Mouse (Mus musculus): ENCODE measurements around the gene Mllt3. TPM values are rescaled to one million over a fixed set of nuclear protein-coding genes. Genes with fewer than 3 reads are reported as not detected.

Gene Mllt3
- polyA plus RNA-seq, 1 experiment from 2014 or later = 45.4 TPM

- Histone ChIP-seq H3K4me3 (no peak overlapping the region), H3K36me3 (peaks cover 7% of the 10 kb centered on the region), H3K4me1 (replicated peaks) (peaks cover 7% of the 10 kb centered on the region; the same call in 1 of the 2 replicates), H3K27me3 (ENCODE audit: insufficient read depth, poor library complexity, severe bottlenecking) (no peaks in the 10 kb centered on the region), H3K9me3 (no peaks in the 10 kb centered on the region), H3K27ac (no peak overlapping the region)
- WGBS = 92% methylated on average over 8 of the region's 8 CpGs
- DNase-seq (ENCODE audit: low spot score) = no peak
Measured at GRCm38 (mm10) chr4:87930356-87931245, 102.6 kb downstream of the Mllt3 start.

- 68% methylated on average over 3 of the region's 3 CpGs for WGBS
- Histone ChIP-seq H3K4me3 (no peak overlapping the region), H3K4me1 (replicated peaks) (peaks cover 4% of the 10 kb centered on the region; the same call in 1 of the 2 replicates), H3K9me3 (no peaks in the 10 kb centered on the region), H3K27me3 (ENCODE audit: insufficient read depth, poor library complexity, severe bottlenecking) (no peaks in the 10 kb centered on the region), H3K36me3 (peaks cover 7% of the 10 kb centered on the region), H3K27ac (no peak overlapping the region)
- no peak for DNase-seq (ENCODE audit: low spot score)
Measured at GRCm38 (mm10) chr4:87928603-87929199, 104.5 kb downstream of the Mllt3 start.

- H3K9me3 ChIP-seq = no peaks in the 10 kb centered on the region
- DNase-seq (ENCODE audit: low spot score) = no peak
- no peak overlapping the region for H3K27ac ChIP-seq
- peaks cover 7% of the 10 kb centered on the region for H3K36me3 ChIP-seq
- no peak overlapping the region for H3K4me3 ChIP-seq
- H3K27me3 ChIP-seq (ENCODE audit: insufficient read depth, poor library complexity, severe bottlenecking) = no peaks in the 10 kb centered on the region
- 78% methylated on average over 10 of the region's 10 CpGs for WGBS
- H3K4me1 ChIP-seq (replicated peaks) = peaks cover 4% of the 10 kb centered on the region; the same call in 1 of the 2 replicates
Measured at GRCm38 (mm10) chr4:87927354-87927753, 105.8 kb downstream of the Mllt3 start.

GRCm38 (mm10) chr4:87920664-87921063 lies 112.5 kb downstream of the Mllt3 start:
- no peaks in the 10 kb centered on the region for H3K36me3 ChIP-seq
- H3K9me3 ChIP-seq = no peaks in the 10 kb centered on the region
- DNase-seq (ENCODE audit: low spot score) = no peak
- WGBS = 82% methylated on average over 8 of the region's 8 CpGs
- no peaks in the 10 kb centered on the region for H3K27me3 ChIP-seq (ENCODE audit: insufficient read depth, poor library complexity, severe bottlenecking)
- peaks cover 5% of the 10 kb centered on the region; the same call in 1 of the 2 replicates for H3K4me1 ChIP-seq (replicated peaks)
- H3K4me3 ChIP-seq = no peak overlapping the region
- no peak overlapping the region for H3K27ac ChIP-seq

- DNase-seq (ENCODE audit: low spot score) = no peak
- H3K27me3 ChIP-seq (ENCODE audit: insufficient read depth, poor library complexity, severe bottlenecking) = no peaks in the 10 kb centered on the region
- H3K9me3 ChIP-seq = no peaks in the 10 kb centered on the region
- peaks cover 35% of the 10 kb centered on the region for H3K4me1 ChIP-seq (replicated peaks)
- WGBS = 76% methylated on average over 6 of the region's 6 CpGs
- no peak overlapping the region for H3K4me3 ChIP-seq
- no peaks in the 10 kb centered on the region for H3K36me3 ChIP-seq
- no peak overlapping the region for H3K27ac ChIP-seq
Measured at GRCm38 (mm10) chr4:87911172-87911994, 121.8 kb downstream of the Mllt3 start.

- Histone ChIP-seq H3K4me1 (replicated peaks) (peaks cover 21% of the 10 kb centered on the region), H3K9me3 (no peaks in the 10 kb centered on the region), H3K27ac (no peak overlapping the region), H3K27me3 (ENCODE audit: insufficient read depth, poor library complexity, severe bottlenecking) (no peaks in the 10 kb centered on the region), H3K36me3 (no peaks in the 10 kb centered on the region), H3K4me3 (no peak overlapping the region)
- DNase-seq (ENCODE audit: low spot score) = no peak
- WGBS = 79% methylated on average over 6 of the region's 6 CpGs
Measured at GRCm38 (mm10) chr4:87905149-87905771, 127.9 kb downstream of the Mllt3 start.

GRCm38 (mm10) chr4:87904722-87905121 lies 128.4 kb downstream of the Mllt3 start:
- no peaks in the 10 kb centered on the region for H3K9me3 ChIP-seq
- peaks cover 20% of the 10 kb centered on the region for H3K4me1 ChIP-seq (replicated peaks)
- no peaks in the 10 kb centered on the region for H3K27me3 ChIP-seq (ENCODE audit: insufficient read depth, poor library complexity, severe bottlenecking)
- H3K4me3 ChIP-seq = no peak overlapping the region
- WGBS = 85% methylated on average over 1 of the region's 1 CpGs
- DNase-seq (ENCODE audit: low spot score) = no peak
- no peaks in the 10 kb centered on the region for H3K36me3 ChIP-seq
- H3K27ac ChIP-seq = no peak overlapping the region

- Histone ChIP-seq H3K27ac (no peak overlapping the region), H3K27me3 (ENCODE audit: insufficient read depth, poor library complexity, severe bottlenecking) (no peaks in the 10 kb centered on the region), H3K9me3 (no peaks in the 10 kb centered on the region), H3K4me3 (no peak overlapping the region), H3K4me1 (replicated peaks) (peaks cover 18% of the 10 kb centered on the region), H3K36me3 (no peaks in the 10 kb centered on the region)
- no peak for DNase-seq (ENCODE audit: low spot score)
- WGBS = 91% methylated on average over 4 of the region's 4 CpGs
Measured at GRCm38 (mm10) chr4:87902584-87902983, 130.6 kb downstream of the Mllt3 start.

- Histone ChIP-seq H3K27me3 (ENCODE audit: insufficient read depth, poor library complexity, severe bottlenecking) (no peaks in the 10 kb centered on the region), H3K36me3 (no peaks in the 10 kb centered on the region), H3K4me1 (replicated peaks) (peaks cover 5% of the 10 kb centered on the region; the same call in 1 of the 2 replicates), H3K4me3 (no peak overlapping the region), H3K9me3 (no peaks in the 10 kb centered on the region), H3K27ac (no peak overlapping the region)
- WGBS = 63% methylated on average over 1 of the region's 1 CpGs
- DNase-seq (ENCODE audit: low spot score) = no peak
Measured at GRCm38 (mm10) chr4:87901166-87901565, 132.0 kb downstream of the Mllt3 start.

- no peaks in the 10 kb centered on the region for H3K27me3 ChIP-seq (ENCODE audit: insufficient read depth, poor library complexity, severe bottlenecking)
- WGBS = 92% methylated on average over 3 of the region's 3 CpGs
- no peak overlapping the region for H3K27ac ChIP-seq
- H3K4me1 ChIP-seq (replicated peaks) = peaks cover 16% of the 10 kb centered on the region
- H3K9me3 ChIP-seq = no peaks in the 10 kb centered on the region
- DNase-seq (ENCODE audit: low spot score) = no peak
- H3K4me3 ChIP-seq = no peak overlapping the region
- no peaks in the 10 kb centered on the region for H3K36me3 ChIP-seq
Measured at GRCm38 (mm10) chr4:87893498-87893897, 139.7 kb downstream of the Mllt3 start.

GRCm38 (mm10) chr4:87893012-87893411 lies 140.2 kb downstream of the Mllt3 start:
- Histone ChIP-seq H3K4me3 (no peak overlapping the region), H3K27me3 (ENCODE audit: insufficient read depth, poor library complexity, severe bottlenecking) (no peaks in the 10 kb centered on the region), H3K9me3 (no peaks in the 10 kb centered on the region), H3K36me3 (no peaks in the 10 kb centered on the region), H3K4me1 (replicated peaks) (peaks cover 16% of the 10 kb centered on the region), H3K27ac (no peak overlapping the region)
- no peak for DNase-seq (ENCODE audit: low spot score)
- WGBS = 88% methylated on average over 4 of the region's 4 CpGs

- no peaks in the 10 kb centered on the region for H3K27me3 ChIP-seq (ENCODE audit: insufficient read depth, poor library complexity, severe bottlenecking)
- 0 out of 2 replicates have a peak, but pooled peaks cover 4% of the 10 kb centered on the region for H3K36me3 ChIP-seq
- 74% methylated on average over 5 of the region's 5 CpGs for WGBS
- H3K27ac ChIP-seq = no peak overlapping the region
- H3K9me3 ChIP-seq = no peaks in the 10 kb centered on the region
- no peak for DNase-seq (ENCODE audit: low spot score)
- peaks cover 8% of the 10 kb centered on the region for H3K4me1 ChIP-seq (replicated peaks)
- H3K4me3 ChIP-seq = no peak overlapping the region
Measured at GRCm38 (mm10) chr4:87883225-87883875, 149.8 kb downstream of the Mllt3 start.
